Mouse (Mus musculus): Measurements from ENCODE around the gene Lrmda. TPM values are rescaled to one million over a fixed set of nuclear protein-coding genes. Genes with fewer than 3 reads are reported as not detected.

Lrmda gene
- polyA plus RNA-seq, 1 experiment from 2014 or later, result 1.8 TPM

- Histone ChIP-seq H3K4me3 (ENCODE audit: low read depth, low read length) (no peak overlapping the region), H3K4me2 (replicated peaks; ENCODE audit: low read depth) (no peak overlapping the region), H3K9me3 (ENCODE audit: control insufficient read depth) (no peaks in the 10 kb centered on the region), H3K36me3 (ENCODE audit: control insufficient read depth, insufficient read depth) (no peaks in the 10 kb centered on the region), H3K27me3 (replicated peaks; ENCODE audit: control insufficient read depth, insufficient read depth, low read length) (no peaks in the 10 kb centered on the region), H3K9ac (ENCODE audit: low read depth, low read length) (no peak overlapping the region), H3K27ac (ENCODE audit: low read depth, low read length) (no peak overlapping the region), H3K4me1 (replicated peaks; ENCODE audit: control insufficient read depth, insufficient read depth, low read length) (no peaks in the 10 kb centered on the region)
- TF ChIP-seq CTCF (IDR thresholded peaks at IDR 0.05; ENCODE audit: low read depth), result no peak
- 95% methylated on average over 4 of the region's 4 CpGs for WGBS
- no peak for ATAC-seq
These were observed 19.9 kb upstream of the Lrmda start for GRCm38 (mm10) chr14:21999588-21999987.

GRCm38 (mm10) chr14:22003231-22003630 is 16.3 kb upstream of the Lrmda start:
- no peak overlapping the region for H3K4me2 ChIP-seq (replicated peaks; ENCODE audit: low read depth)
- no peak overlapping the region for H3K4me3 ChIP-seq (ENCODE audit: low read depth, low read length)
- H3K4me1 ChIP-seq (replicated peaks; ENCODE audit: control insufficient read depth, insufficient read depth, low read length), result no peaks in the 10 kb centered on the region
- H3K9me3 ChIP-seq (ENCODE audit: control insufficient read depth), result no peaks in the 10 kb centered on the region
- WGBS, result 78% methylated on average over 1 of the region's 1 CpGs
- H3K27ac ChIP-seq (ENCODE audit: low read depth, low read length), result no peak overlapping the region
- TF ChIP-seq CTCF (IDR thresholded peaks at IDR 0.05; ENCODE audit: low read depth), result no peak
- no peak overlapping the region for H3K9ac ChIP-seq (ENCODE audit: low read depth, low read length)
- ATAC-seq, result peak; percentile 67
- no peaks in the 10 kb centered on the region for H3K36me3 ChIP-seq (ENCODE audit: control insufficient read depth, insufficient read depth)
- no peaks in the 10 kb centered on the region for H3K27me3 ChIP-seq (replicated peaks; ENCODE audit: control insufficient read depth, insufficient read depth, low read length)

GRCm38 (mm10) chr14:22003631-22004030 is 15.9 kb upstream of the Lrmda start:
- Histone ChIP-seq H3K4me1 (replicated peaks; ENCODE audit: control insufficient read depth, insufficient read depth, low read length) (no peaks in the 10 kb centered on the region), H3K9me3 (ENCODE audit: control insufficient read depth) (no peaks in the 10 kb centered on the region), H3K27me3 (replicated peaks; ENCODE audit: control insufficient read depth, insufficient read depth, low read length) (no peaks in the 10 kb centered on the region), H3K36me3 (ENCODE audit: control insufficient read depth, insufficient read depth) (no peaks in the 10 kb centered on the region), H3K4me3 (ENCODE audit: low read depth, low read length) (no peak overlapping the region), H3K4me2 (replicated peaks; ENCODE audit: low read depth) (no peak overlapping the region), H3K27ac (ENCODE audit: low read depth, low read length) (no peak overlapping the region), H3K9ac (ENCODE audit: low read depth, low read length) (no peak overlapping the region)
- 30% methylated on average over 4 of the region's 4 CpGs for WGBS
- ATAC-seq, result peak; percentile 74
- no peak for TF ChIP-seq CTCF (IDR thresholded peaks at IDR 0.05; ENCODE audit: low read depth)

- Histone ChIP-seq H3K27me3 (replicated peaks; ENCODE audit: control insufficient read depth, insufficient read depth, low read length) (no peaks in the 10 kb centered on the region), H3K4me1 (replicated peaks; ENCODE audit: control insufficient read depth, insufficient read depth, low read length) (no peaks in the 10 kb centered on the region), H3K4me3 (ENCODE audit: low read depth, low read length) (no peak overlapping the region), H3K27ac (ENCODE audit: low read depth, low read length) (no peak overlapping the region), H3K36me3 (ENCODE audit: control insufficient read depth, insufficient read depth) (no peaks in the 10 kb centered on the region), H3K4me2 (replicated peaks; ENCODE audit: low read depth) (no peak overlapping the region), H3K9me3 (ENCODE audit: control insufficient read depth) (no peaks in the 10 kb centered on the region), H3K9ac (ENCODE audit: low read depth, low read length) (no peak overlapping the region)
- TF ChIP-seq CTCF (IDR thresholded peaks at IDR 0.05; ENCODE audit: low read depth), result no peak
- no peak for ATAC-seq
- whole genome bisulfite sequencing, result 74% methylated on average over 4 of the region's 4 CpGs
These were observed 14.6 kb upstream of the Lrmda start for GRCm38 (mm10) chr14:22004943-22005342.

GRCm38 (mm10) chr14:22007006-22007405 is 12.5 kb upstream of the Lrmda start:
- no peak overlapping the region for H3K4me2 ChIP-seq (replicated peaks; ENCODE audit: low read depth)
- H3K4me1 ChIP-seq (replicated peaks; ENCODE audit: control insufficient read depth, insufficient read depth, low read length), result no peaks in the 10 kb centered on the region
- ATAC-seq, result no peak
- no peak overlapping the region for H3K4me3 ChIP-seq (ENCODE audit: low read depth, low read length)
- TF ChIP-seq CTCF (IDR thresholded peaks at IDR 0.05; ENCODE audit: low read depth), result no peak
- H3K9me3 ChIP-seq (ENCODE audit: control insufficient read depth), result no peaks in the 10 kb centered on the region
- no peaks in the 10 kb centered on the region for H3K27me3 ChIP-seq (replicated peaks; ENCODE audit: control insufficient read depth, insufficient read depth, low read length)
- no peak overlapping the region for H3K9ac ChIP-seq (ENCODE audit: low read depth, low read length)
- 87% methylated on average over 6 of the region's 6 CpGs for WGBS
- H3K36me3 ChIP-seq (ENCODE audit: control insufficient read depth, insufficient read depth), result no peaks in the 10 kb centered on the region
- no peak overlapping the region for H3K27ac ChIP-seq (ENCODE audit: low read depth, low read length)

GRCm38 (mm10) chr14:22014315-22014714 is 5.2 kb upstream of the Lrmda start:
- H3K36me3 ChIP-seq (ENCODE audit: control insufficient read depth, insufficient read depth), result no peaks in the 10 kb centered on the region
- WGBS, result 84% methylated on average over 5 of the region's 5 CpGs
- H3K27ac ChIP-seq (ENCODE audit: low read depth, low read length), result no peak overlapping the region

GRCm38 (mm10) chr14:22014781-22015180 is 4.7 kb upstream of the Lrmda start:
- WGBS, result 58% methylated on average over 4 of the region's 4 CpGs

More at GRCm38 (mm10) chr14:22014315-22014714, 5.2 kb upstream of the Lrmda start:
- Histone ChIP-seq H3K4me2 (replicated peaks; ENCODE audit: low read depth) (no peak overlapping the region), H3K9me3 (ENCODE audit: control insufficient read depth) (no peaks in the 10 kb centered on the region), H3K4me3 (ENCODE audit: low read depth, low read length) (no peak overlapping the region), H3K4me1 (replicated peaks; ENCODE audit: control insufficient read depth, insufficient read depth, low read length) (peaks cover 2% of the 10 kb centered on the region; the same call in 1 of the 2 replicates), H3K9ac (ENCODE audit: low read depth, low read length) (no peak overlapping the region), H3K27me3 (replicated peaks; ENCODE audit: control insufficient read depth, insufficient read depth, low read length) (no peaks in the 10 kb centered on the region)
- TF ChIP-seq CTCF (IDR thresholded peaks at IDR 0.05; ENCODE audit: low read depth), result no peak
- no peak for ATAC-seq

More at GRCm38 (mm10) chr14:22014781-22015180, 4.7 kb upstream of the Lrmda start:
- Histone ChIP-seq H3K36me3 (ENCODE audit: control insufficient read depth, insufficient read depth) (no peaks in the 10 kb centered on the region), H3K4me1 (replicated peaks; ENCODE audit: control insufficient read depth, insufficient read depth, low read length) (peaks cover 6% of the 10 kb centered on the region), H3K27me3 (replicated peaks; ENCODE audit: control insufficient read depth, insufficient read depth, low read length) (no peaks in the 10 kb centered on the region), H3K4me2 (replicated peaks; ENCODE audit: low read depth) (no peak overlapping the region), H3K9me3 (ENCODE audit: control insufficient read depth) (no peaks in the 10 kb centered on the region), H3K9ac (ENCODE audit: low read depth, low read length) (no peak overlapping the region), H3K4me3 (ENCODE audit: low read depth, low read length) (no peak overlapping the region), H3K27ac (ENCODE audit: low read depth, low read length) (no peak overlapping the region)
- no peak for ATAC-seq
- TF ChIP-seq CTCF (IDR thresholded peaks at IDR 0.05; ENCODE audit: low read depth), result no peak

Data from intestine, postnatal 0 days (tissue).